Mouse (Mus musculus) E14TG2a.4 (cell line): ENCODE measurements at regions not wholly inside any gene's neighbourhood (a gene's known extent, or its start where the extent isn't known, plus 50 kb on each side); places are given as distances from the start of the nearest gene placed in this dataset.

Experiments
- CTCF ChIP-seq: conservative IDR thresholded peaks from 2 replicates; pipeline ENCODE4 v1.5.1; 2014; ENCODE audit warnings: low read length
- POU5F1 ChIP-seq: IDR thresholded peaks from 2 replicates; pipeline ENCODE4 v1.6.1; 2014; ENCODE audit warnings: low read length, borderline replicate concordance

GRCm38 (mm10) chr2:139069276-139069961, 424.3 kb upstream of the Sptlc3 start:
- TF ChIP-seq CTCF (no peak), POU5F1 (no peak)
